Mouse (Mus musculus): ENCODE measurements at regions not wholly inside any gene's neighbourhood (a gene's known extent, or its start where the extent isn't known, plus 50 kb on each side); places are given as distances from the start of the nearest gene placed in this dataset.

GRCm38 (mm10) chr1:57617316-57617715 lies 156.6 kb upstream of the Spats2l start:
- no peak for DNase-seq (ENCODE audit: extremely low read depth)
- Histone ChIP-seq H3K9me3 (replicated peaks; ENCODE audit: low read length) (no peaks in the 10 kb centered on the region), H3K4me3 (replicated peaks in 1 of 3; ENCODE audit: low read depth in 2 of 3, low read length in 2 of 3, poor library complexity in 1 of 3) (no peak overlapping the region), H3K4me2 (ENCODE audit: insufficient read depth, low read depth, poor library complexity, severe bottlenecking) (no peak overlapping the region), H3K36me3 (replicated peaks in 1 of 2; ENCODE audit: control insufficient read depth in 1 of 2, insufficient read depth in 1 of 2, low read length in 1 of 2) (no peaks in the 10 kb centered on the region), H3K9ac (ENCODE audit: insufficient read depth, low read depth) (no peak overlapping the region), H3K27ac (ENCODE audit: insufficient read depth, low read depth) (no peak overlapping the region), H3K4me1 (ENCODE audit: control insufficient read depth in 1 of 2, insufficient read depth in 2 of 2) (peaks cover 0 to 2% of the 10 kb centered on the region in 2 experiments; a peak in 1 of 4 replicates), H3K79me2 (replicated peaks; ENCODE audit: control insufficient read depth, extremely low read depth, insufficient read depth, poor library complexity, severe bottlenecking) (no peaks in the 10 kb centered on the region), H3K27me3 (replicated peaks) (no peaks in the 10 kb centered on the region)
- in situ Hi-C loops (cut with MboI; ENCODE audit: low pct_ligation_motif_present, low pct_unique_long_range_greater_than_20kb, low sequenced_read_pairs) (no loop called here), dilution Hi-C loops (cut with MboI; ENCODE audit: extremely low pct_ligation_motif_present, extremely low pct_unique_long_range_greater_than_20kb, low sequenced_read_pairs) (no loop called here)
- TF ChIP-seq E2F4 (IDR thresholded peaks at IDR 0.05; ENCODE audit: insufficient replicate concordance, low read depth, low read length) (no peak), GABPA (IDR thresholded peaks at IDR 0.05; ENCODE audit: insufficient replicate concordance, low read depth, low read length) (no peak), JUN (IDR thresholded peaks at IDR 0.05; ENCODE audit: insufficient read depth, low read depth, low read length) (no peak), USF2 (conservative IDR thresholded peaks at IDR 0.05; ENCODE audit: low read depth, low read length) (no peak)

GRCm38 (mm10) chr1:57622561-57622960 lies 151.4 kb upstream of the Spats2l start:
- Histone ChIP-seq H3K27ac (ENCODE audit: insufficient read depth, low read depth) (no peak overlapping the region), H3K79me2 (replicated peaks; ENCODE audit: control insufficient read depth, extremely low read depth, insufficient read depth, poor library complexity, severe bottlenecking) (no peaks in the 10 kb centered on the region), H3K4me3 (replicated peaks in 1 of 3; ENCODE audit: low read depth in 2 of 3, low read length in 2 of 3, poor library complexity in 1 of 3) (no peak overlapping the region), H3K36me3 (replicated peaks in 1 of 2; ENCODE audit: control insufficient read depth in 1 of 2, insufficient read depth in 1 of 2, low read length in 1 of 2) (no peaks in the 10 kb centered on the region), H3K9ac (ENCODE audit: insufficient read depth, low read depth) (no peak overlapping the region), H3K27me3 (replicated peaks) (no peaks in the 10 kb centered on the region), H3K4me1 (ENCODE audit: control insufficient read depth in 1 of 2, insufficient read depth in 2 of 2) (no peaks in the 10 kb centered on the region), H3K9me3 (replicated peaks; ENCODE audit: low read length) (no peaks in the 10 kb centered on the region), H3K4me2 (ENCODE audit: insufficient read depth, low read depth, poor library complexity, severe bottlenecking) (no peak overlapping the region)
- no peak for DNase-seq (ENCODE audit: extremely low read depth)
- in situ Hi-C loops (cut with MboI; ENCODE audit: low pct_ligation_motif_present, low pct_unique_long_range_greater_than_20kb, low sequenced_read_pairs): no loop called here
- dilution Hi-C loops (cut with MboI; ENCODE audit: extremely low pct_ligation_motif_present, extremely low pct_unique_long_range_greater_than_20kb, low sequenced_read_pairs): no loop called here
- TF ChIP-seq ZMIZ1 (IDR thresholded peaks at IDR 0.05; ENCODE audit: low read depth, low read length) (no peak), ZKSCAN1 (IDR thresholded peaks at IDR 0.05; ENCODE audit: borderline replicate concordance, low read depth, low read length) (no peak), PAX5 (IDR thresholded peaks at IDR 0.05; ENCODE audit: low read length) (no peak), CHD2 (IDR thresholded peaks at IDR 0.05; ENCODE audit: low read length) (no peak), BHLHE40 (IDR thresholded peaks at IDR 0.05; ENCODE audit: low read depth, low read length) (no peak), RAD21 (IDR thresholded peaks at IDR 0.05; ENCODE audit: low read depth, low read length) (no peak), E2F4 (IDR thresholded peaks at IDR 0.05; ENCODE audit: insufficient replicate concordance, low read depth, low read length) (no peak), IRF4 (IDR thresholded peaks at IDR 0.05; ENCODE audit: low read depth, low read length) (no peak), ETS1 (conservative IDR thresholded peaks at IDR 0.05; ENCODE audit: low read depth, low read length) (no peak), HCFC1 (IDR thresholded peaks at IDR 0.05; ENCODE audit: low read depth, low read length) (no peak), JUND (conservative IDR thresholded peaks at IDR 0.05; ENCODE audit: low read depth, low read length) (no peak), CHD1 (IDR thresholded peaks at IDR 0.05; ENCODE audit: low read depth, low read length) (no peak), TCF12 (IDR thresholded peaks at IDR 0.05; ENCODE audit: low read depth, low read length) (no peak), USF2 (conservative IDR thresholded peaks at IDR 0.05; ENCODE audit: low read depth, low read length) (no peak), EP300 (IDR thresholded peaks at IDR 0.05; ENCODE audit: low read length) (no peak), CTCF (conservative IDR thresholded peaks at IDR 0.05 in 1 of 2, IDR thresholded peaks at IDR 0.05 in 1 of 2; ENCODE audit: low read depth in 2 of 2, low read length in 2 of 2) (no peak), POLR2A (IDR thresholded peaks at IDR 0.05; ENCODE audit: low read depth, low read length) (no peak), POLR2AphosphoS2 (IDR thresholded peaks at IDR 0.05; ENCODE audit: low read depth, low read length) (no peak), TBP (conservative IDR thresholded peaks at IDR 0.05; ENCODE audit: low read depth, low read length) (no peak), SIN3A (IDR thresholded peaks at IDR 0.05; ENCODE audit: low read length) (no peak)

Data from CH12.LX (cell line).